Mouse (Mus musculus) left cerebral cortex, adult 2 months (tissue): Measurements from ENCODE around the gene Atf6. TPM values are rescaled to one million over a fixed set of nuclear protein-coding genes. Genes with fewer than 3 reads are reported as not detected.

Source experiments
- DNase-seq, 2 experiments: peaks; one replicate each; pipeline ENCODE4 v3.0.0; 2021 to 2022; ENCODE audit warnings: low spot score in 2 of 2, mixed read lengths in 1 of 2; ENCODE audit errors: extremely low spot score in 1 of 2
- H3K27ac ChIP-seq: fragments of 200-600 bp; 2 replicates; pipeline ENCODE4 v1.8.1; 2022
- H3K4me3 ChIP-seq: fragments of 200-600 bp; 2 replicates; pipeline ENCODE4 v1.8.1; 2022
- CTCF ChIP-seq: fragments of 200-600 bp; IDR thresholded peaks from 2 replicates; pipeline ENCODE4 v1.8.1; 2022; ENCODE audit warnings: antibody characterized with exemption, mild to moderate bottlenecking, moderate library complexity
- intact Hi-C: fragments of 180-260 bp; cut with DNase I; formaldehyde crosslinking; loops from one replicate; pipeline ENCODE4 v1.15.1; 2025
- total RNA-seq, 2 experiments: library from RNA; stranded (reverse); gene quantifications; 2 replicates each; pipeline ENCODE4 v1.2.3; 2021

Atf6 gene
- total RNA-seq, 2 experiments from 2014 or later = 52.7 to 59.5 TPM

GRCm38 (mm10) chr1:170875676-170876075 is 8.1 kb upstream of the Atf6 start:
- TF ChIP-seq CTCF = no peak
- no peak overlapping the region for H3K27ac ChIP-seq
- H3K4me3 ChIP-seq = no peak overlapping the region
- no peak for DNase-seq
- intact Hi-C loops = no loop called here

- no peak; the same call in 1 of the 2 replicates for TF ChIP-seq CTCF
- DNase-seq = no peak
- intact Hi-C loops = no loop called here
- Histone ChIP-seq H3K27ac (no peak overlapping the region), H3K4me3 (no peak overlapping the region)
These were observed 4.4 kb upstream of the Atf6 start for GRCm38 (mm10) chr1:170871961-170872360.

GRCm38 (mm10) chr1:170871402-170871801 is 3.8 kb upstream of the Atf6 start:
- Histone ChIP-seq H3K4me3 (no peak overlapping the region), H3K27ac (no peak overlapping the region)
- intact Hi-C loops = no loop called here
- no peak for DNase-seq
- no peak for TF ChIP-seq CTCF

GRCm38 (mm10) chr1:170868905-170869283 is 1.3 kb upstream of the Atf6 start:
- Histone ChIP-seq H3K27ac (0 out of 2 replicates have a peak overlapping the region, but pooled peaks have one; percentile 50), H3K4me3 (peak overlapping the region; percentile 76)
- no peak for DNase-seq
- intact Hi-C loops = no loop called here
- TF ChIP-seq CTCF = no peak

- H3K27ac ChIP-seq = peak overlapping the region; percentile 50
- intact Hi-C loops = no loop called here
These were observed 735 bp upstream of the Atf6 start for GRCm38 (mm10) chr1:170868107-170868904.

GRCm38 (mm10) chr1:170866992-170867690 is 430 bp downstream of the Atf6 start:
- peak in 1 of 2 experiments; percentile 26 for DNase-seq
- intact Hi-C loops = no loop called here
- Histone ChIP-seq H3K27ac (peak overlapping the region; percentile 89), H3K4me3 (peak overlapping the region; percentile 76)
- no peak for TF ChIP-seq CTCF

More at GRCm38 (mm10) chr1:170868107-170868904, 735 bp upstream of the Atf6 start:
- TF ChIP-seq CTCF = no peak
- DNase-seq = peak; percentile 76 to 77
- peak overlapping the region; percentile 76 for H3K4me3 ChIP-seq

GRCm38 (mm10) chr1:170865406-170865805 is 2.2 kb downstream of the Atf6 start:
- intact Hi-C loops = no loop called here
- Histone ChIP-seq H3K4me3 (no peak overlapping the region), H3K27ac (no peak overlapping the region)
- DNase-seq = no peak
- no peak for TF ChIP-seq CTCF

GRCm38 (mm10) chr1:170864754-170865153 is 2.8 kb downstream of the Atf6 start:
- intact Hi-C loops = no loop called here
- no peak for TF ChIP-seq CTCF
- Histone ChIP-seq H3K4me3 (no peak overlapping the region), H3K27ac (no peak overlapping the region)
- DNase-seq = no peak

- TF ChIP-seq CTCF = no peak
- Histone ChIP-seq H3K27ac (no peak overlapping the region), H3K4me3 (no peak overlapping the region)
- intact Hi-C loops = no loop called here
- no peak for DNase-seq
These were observed 3.3 kb downstream of the Atf6 start for GRCm38 (mm10) chr1:170864234-170864633.

- DNase-seq = no peak
- intact Hi-C loops = no loop called here
These were observed 4.5 kb downstream of the Atf6 start for GRCm38 (mm10) chr1:170863033-170863432.

GRCm38 (mm10) chr1:170862435-170862717 is 5.2 kb downstream of the Atf6 start:
- no peak for DNase-seq
- Histone ChIP-seq H3K27ac (no peak overlapping the region), H3K4me3 (no peak overlapping the region)
- no peak for TF ChIP-seq CTCF
- intact Hi-C loops = no loop called here

More at GRCm38 (mm10) chr1:170863033-170863432, 4.5 kb downstream of the Atf6 start:
- TF ChIP-seq CTCF = no peak
- Histone ChIP-seq H3K4me3 (no peak overlapping the region), H3K27ac (no peak overlapping the region)

GRCm38 (mm10) chr1:170861671-170862434 is 5.7 kb downstream of the Atf6 start:
- Histone ChIP-seq H3K27ac (no peak overlapping the region), H3K4me3 (no peak overlapping the region)
- DNase-seq = no peak
- intact Hi-C loops = no loop called here
- no peak for TF ChIP-seq CTCF
